Mouse (Mus musculus): ENCODE measurements at regions not wholly inside any gene's neighbourhood (a gene's known extent, or its start where the extent isn't known, plus 50 kb on each side); places are given as distances from the start of the nearest gene placed in this dataset.

DNA sequence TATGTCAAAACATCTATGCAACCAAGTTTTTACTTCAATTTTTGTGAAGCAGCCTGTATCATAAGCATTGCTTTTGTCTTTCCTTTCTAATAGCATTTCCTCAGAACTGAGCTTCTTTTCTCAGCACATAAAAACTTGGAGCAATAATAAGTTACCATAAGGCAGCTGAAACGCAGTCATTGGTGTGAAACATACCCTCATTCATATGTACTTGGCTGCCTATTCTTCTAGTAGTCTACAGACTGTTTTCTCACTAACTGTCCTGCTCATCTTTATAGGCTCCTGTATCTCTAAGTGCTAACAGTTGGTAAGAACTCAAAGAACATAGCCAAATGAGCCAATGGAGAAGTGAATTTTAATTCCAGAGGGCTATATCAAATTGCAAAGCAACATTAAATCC lies 454.6 kb upstream of the Ptprd start:
- DNase-seq (ENCODE audit: low spot score in 2 of 2) = no peak

DNA sequence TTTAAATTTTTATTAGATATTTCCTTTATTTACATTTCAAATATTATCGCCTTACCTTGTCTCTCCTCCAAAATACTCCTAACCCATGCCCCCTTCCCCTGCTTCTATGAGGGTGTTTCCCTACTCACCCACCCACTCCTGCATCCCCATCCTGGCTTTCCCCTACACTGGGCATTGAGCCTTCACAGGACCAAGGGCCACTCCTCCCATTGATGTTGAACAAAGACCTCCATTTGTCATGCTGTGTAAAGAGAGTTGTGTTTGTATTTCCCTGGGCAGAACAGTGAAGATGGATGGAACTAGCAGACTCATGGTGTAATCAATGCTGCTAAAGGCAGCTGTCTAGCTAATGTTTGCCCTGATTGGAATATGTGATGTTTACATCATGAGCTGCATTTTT lies 431.0 kb upstream of the Ptprd start:
- no peak for DNase-seq (ENCODE audit: low spot score in 2 of 2)

DNA sequence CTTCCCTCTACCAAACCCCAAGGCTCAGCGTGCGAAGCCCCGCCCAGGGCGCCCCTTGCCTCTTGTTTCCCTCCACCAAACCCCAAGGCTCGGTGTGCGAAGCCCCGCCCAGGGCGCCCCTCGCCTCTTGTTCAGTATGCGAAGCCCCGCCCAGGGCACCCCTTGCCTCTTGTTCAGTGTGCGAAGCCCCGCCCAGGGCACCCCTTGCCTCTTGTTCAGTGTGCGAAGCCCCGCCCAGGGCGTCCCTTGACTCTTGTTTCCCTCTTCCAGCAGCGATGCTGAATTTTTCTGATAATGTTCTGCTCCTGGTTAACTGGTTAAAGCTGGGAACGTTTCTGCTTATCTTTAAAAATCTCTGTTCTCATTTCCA lies 394.7 kb upstream of the Ptprd start:
- DNase-seq (ENCODE audit: low spot score in 2 of 2) = peak; percentile 9 to 18

DNA sequence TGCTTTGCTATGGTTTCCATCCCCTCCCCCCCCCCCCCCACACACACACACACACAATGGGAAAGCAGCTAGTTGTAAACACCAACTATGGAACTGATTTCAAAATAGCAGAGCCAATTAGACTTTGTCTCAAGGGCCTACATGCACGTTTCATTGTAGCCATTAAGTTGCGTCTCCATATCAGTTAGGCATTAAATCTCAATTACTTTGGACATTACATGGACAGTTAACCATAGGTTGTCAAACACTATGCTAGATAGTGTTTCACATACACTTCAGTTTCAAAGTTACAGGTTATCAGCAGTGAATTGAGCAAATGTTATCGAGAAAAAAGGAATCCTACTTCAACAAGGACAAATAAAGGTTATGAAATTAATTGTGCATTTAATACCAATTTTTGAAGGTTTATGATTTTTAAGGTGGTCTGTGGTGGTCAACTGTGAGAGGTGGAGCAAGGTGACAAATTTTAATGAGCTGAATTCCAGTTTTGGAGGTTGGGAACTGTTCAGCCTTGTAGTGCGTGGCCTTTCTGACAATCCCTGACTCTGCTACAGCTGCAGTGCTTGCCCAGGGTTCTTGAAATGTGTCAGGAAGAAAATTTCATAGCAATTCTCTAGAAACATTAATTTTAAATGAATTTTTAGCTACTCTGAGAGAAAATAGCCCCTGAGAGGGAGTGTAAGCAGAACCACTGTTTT lies 394.2 kb upstream of the Ptprd start:
- DNase-seq (ENCODE audit: low spot score in 2 of 2) = no peak

DNA sequence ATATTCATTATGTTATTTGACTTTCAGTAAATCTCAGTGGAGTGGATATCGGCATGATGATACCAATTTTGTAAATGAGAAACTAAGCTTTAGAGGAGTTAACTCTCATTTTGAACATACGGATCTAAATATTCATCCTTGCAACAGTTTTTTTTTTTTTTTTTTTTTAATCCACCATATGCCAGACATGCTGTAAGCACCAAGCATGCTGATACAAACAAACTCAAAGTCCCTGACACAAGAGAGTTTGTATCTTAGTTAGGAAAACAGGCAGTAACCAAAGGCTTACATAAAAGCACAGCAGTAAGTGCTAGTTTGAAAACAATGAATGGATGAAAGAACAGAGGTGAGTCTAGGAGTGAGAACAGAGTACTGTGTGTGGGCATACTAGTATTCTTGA lies 369.8 kb upstream of the Ptprd start:
- DNase-seq (ENCODE audit: low spot score in 2 of 2) = no peak

DNA sequence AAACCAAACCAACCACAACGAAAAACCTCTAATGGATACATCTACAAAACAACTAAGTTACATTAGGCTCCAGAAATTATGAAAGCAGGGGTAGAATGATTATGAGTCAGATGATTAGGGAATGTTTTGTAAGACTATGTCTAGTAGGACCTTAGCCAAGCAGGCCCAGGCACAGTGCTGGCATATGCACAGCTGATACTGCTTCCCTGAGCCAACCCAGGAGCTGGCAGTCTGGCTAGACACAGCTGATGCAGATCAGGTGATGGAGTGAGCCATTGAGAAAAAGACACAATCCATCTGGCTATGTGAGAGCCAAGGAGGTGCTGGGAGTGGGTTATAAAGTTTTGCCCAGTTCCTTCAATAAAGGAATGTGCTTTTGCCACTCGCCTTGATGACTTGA lies 353.6 kb upstream of the Ptprd start:
- no peak for DNase-seq (ENCODE audit: low spot score in 2 of 2)
